Mouse (Mus musculus) CH12.LX (cell line): Measurements from ENCODE around the gene Degs2. TPM values are rescaled to one million over a fixed set of nuclear protein-coding genes. Genes with fewer than 3 reads are reported as not detected.

Experiments
- DNase-seq: peaks from one replicate; pipeline ENCODE4 v3.0.0-alpha.2; 2013; ENCODE audit errors: extremely low read depth
- H3K27ac ChIP-seq: 2 replicates; pipeline ENCODE4 v1.5.1; 2012; ENCODE audit warnings: low read depth, mild to moderate bottlenecking, control low read depth, moderate library complexity; ENCODE audit not compliant: insufficient read depth
- H3K27me3 ChIP-seq: replicated peaks from 2 replicates; pipeline ENCODE3; 2012; ENCODE audit warnings: inconsistent platforms
- H3K36me3 ChIP-seq, 2 experiments: replicated peaks in 1 of 2; 2 replicates each; pipeline versions ENCODE3 to v1.6.1; 2012; ENCODE audit warnings: inconsistent platforms in 1 of 2, low read length in 1 of 2, mild to moderate bottlenecking in 1 of 2, mixed read lengths in 1 of 2, moderate library complexity in 1 of 2; ENCODE audit not compliant: control insufficient read depth in 1 of 2, insufficient read depth in 1 of 2
- H3K4me1 ChIP-seq, 2 experiments: 2 replicates each; pipeline ENCODE4 v1.6.1; 2012; ENCODE audit warnings: inconsistent platforms in 1 of 2, moderate library complexity in 1 of 2; ENCODE audit not compliant: insufficient read depth in 2 of 2, control insufficient read depth in 1 of 2
- H3K4me2 ChIP-seq: 2 replicates; pipeline ENCODE4 v1.6.1; 2012; ENCODE audit warnings: low read depth, mild to moderate bottlenecking, control low read depth; ENCODE audit not compliant: poor library complexity, insufficient read depth, severe bottlenecking
- H3K4me3 ChIP-seq, 3 experiments: fragments of 150-350 bp in 1 of 3; sonication (generic) in 1 of 3; replicated peaks in 1 of 3; 2 replicates each; pipeline versions ENCODE3 to v1.5.1; 2011 to 2012; ENCODE audit warnings: low read depth in 2 of 3, low read length in 2 of 3, mild to moderate bottlenecking in 2 of 3, moderate library complexity in 2 of 3, control low read depth in 1 of 3, improper control_type of control experiment in 1 of 3, inconsistent platforms in 1 of 3, mixed read lengths in 1 of 3; ENCODE audit not compliant: poor library complexity in 1 of 3
- H3K79me2 ChIP-seq: replicated peaks from 2 replicates; pipeline ENCODE4 v1.6.1; 2012; ENCODE audit warnings: mild to moderate bottlenecking, moderate library complexity; ENCODE audit not compliant: control insufficient read depth, poor library complexity, insufficient read depth, severe bottlenecking; ENCODE audit errors: extremely low read depth
- H3K9ac ChIP-seq: 2 replicates; pipeline ENCODE4 v1.6.1; 2012; ENCODE audit warnings: low read depth, mild to moderate bottlenecking, control low read depth, moderate library complexity; ENCODE audit not compliant: insufficient read depth
- H3K9me3 ChIP-seq: replicated peaks from 2 replicates; pipeline ENCODE3; 2012; ENCODE audit warnings: low read length, inconsistent platforms, mixed read lengths
- CHD1 ChIP-seq: IDR thresholded peaks from 2 replicates; pipeline ENCODE4 v1.6.1; 2012; ENCODE audit warnings: low read depth, low read length, improper control_type of control experiment, inconsistent platforms
- CTCF ChIP-seq, 2 experiments: IDR thresholded peaks in 1 of 2; conservative IDR thresholded peaks in 1 of 2; 2 replicates each; pipeline ENCODE4 v1.5.1; 2011 to 2012; ENCODE audit warnings: low read depth in 2 of 2, low read length in 2 of 2, improper control_type of control experiment in 1 of 2, inconsistent platforms in 1 of 2, mild to moderate bottlenecking in 1 of 2, moderate library complexity in 1 of 2
- E2F4 ChIP-seq: IDR thresholded peaks from 2 replicates; pipeline ENCODE4 v1.6.1; 2011; ENCODE audit warnings: low read depth, low read length, improper control_type of control experiment; ENCODE audit not compliant: insufficient replicate concordance
- EP300 ChIP-seq: IDR thresholded peaks from 2 replicates; pipeline ENCODE4 v1.6.1; 2011; ENCODE audit warnings: low read length, improper control_type of control experiment
- ETS1 ChIP-seq: conservative IDR thresholded peaks from 2 replicates; pipeline ENCODE4 v1.6.1; 2012; ENCODE audit warnings: low read depth, mild to moderate bottlenecking, inconsistent platforms, low read length, improper control_type of control experiment, moderate library complexity
- HCFC1 ChIP-seq: IDR thresholded peaks from 2 replicates; pipeline ENCODE4 v1.6.1; 2012; ENCODE audit warnings: low read depth, mild to moderate bottlenecking, inconsistent platforms, low read length, improper control_type of control experiment
- IRF4 ChIP-seq: IDR thresholded peaks from 2 replicates; pipeline ENCODE4 v1.6.1; 2014; ENCODE audit warnings: low read depth, mild to moderate bottlenecking, inconsistent platforms, low read length, improper control_type of control experiment
- KAT2A ChIP-seq: IDR thresholded peaks from 2 replicates; pipeline ENCODE4 v1.6.1; 2012; ENCODE audit warnings: low read length, improper control_type of control experiment, inconsistent platforms; ENCODE audit not compliant: insufficient replicate concordance
- MAFK ChIP-seq: IDR thresholded peaks from 2 replicates; pipeline ENCODE4 v1.6.1; 2011; ENCODE audit warnings: low read length, improper control_type of control experiment; ENCODE audit not compliant: insufficient replicate concordance
- MAZ ChIP-seq: IDR thresholded peaks from 2 replicates; pipeline ENCODE4 v1.6.1; 2012; ENCODE audit warnings: low read depth, mild to moderate bottlenecking, inconsistent platforms, low read length, improper control_type of control experiment, moderate library complexity
- MYC ChIP-seq: IDR thresholded peaks from 2 replicates; pipeline ENCODE4 v1.6.1; 2011; ENCODE audit warnings: low read depth, mild to moderate bottlenecking, improper control_type of control experiment, low read length
- NELFE ChIP-seq: IDR thresholded peaks from 2 replicates; pipeline ENCODE4 v1.6.1; 2011; ENCODE audit warnings: low read depth, low read length, improper control_type of control experiment
- NRF1 ChIP-seq: IDR thresholded peaks from 2 replicates; pipeline ENCODE4 v1.6.1; 2014; ENCODE audit warnings: low read depth, mild to moderate bottlenecking, inconsistent platforms, low read length, improper control_type of control experiment, moderate library complexity
- PAX5 ChIP-seq: IDR thresholded peaks from 2 replicates; pipeline ENCODE4 v1.6.1; 2012; ENCODE audit warnings: low read length, inconsistent platforms, mixed read lengths
- POLR2A ChIP-seq: IDR thresholded peaks from 2 replicates; pipeline ENCODE4 v1.6.1; 2011; ENCODE audit warnings: low read depth, mild to moderate bottlenecking, improper control_type of control experiment, low read length
- POLR2AphosphoS2 ChIP-seq: IDR thresholded peaks from 2 replicates; pipeline ENCODE4 v1.6.1; 2011; ENCODE audit warnings: low read depth, low read length, improper control_type of control experiment
- RAD21 ChIP-seq: IDR thresholded peaks from 2 replicates; pipeline ENCODE4 v1.6.1; 2011; ENCODE audit warnings: low read depth, mild to moderate bottlenecking, low read length, improper control_type of control experiment, moderate library complexity
- SIN3A ChIP-seq: IDR thresholded peaks from 2 replicates; pipeline ENCODE4 v1.6.1; 2012; ENCODE audit warnings: low read length, improper control_type of control experiment, inconsistent platforms
- SMC3 ChIP-seq: IDR thresholded peaks from 2 replicates; pipeline ENCODE4 v1.6.1; 2011; ENCODE audit warnings: low read depth, low read length, improper control_type of control experiment
- TBP ChIP-seq: conservative IDR thresholded peaks from 2 replicates; pipeline ENCODE4 v1.6.1; 2011; ENCODE audit warnings: low read depth, low read length, improper control_type of control experiment
- TCF12 ChIP-seq: IDR thresholded peaks from 2 replicates; pipeline ENCODE4 v1.6.1; 2014; ENCODE audit warnings: low read depth, mild to moderate bottlenecking, inconsistent platforms, low read length, improper control_type of control experiment
- UBTF ChIP-seq: IDR thresholded peaks from 2 replicates; pipeline ENCODE4 v1.6.1; 2012; ENCODE audit warnings: low read depth, mild to moderate bottlenecking, inconsistent platforms, low read length, improper control_type of control experiment, moderate library complexity
- ZKSCAN1 ChIP-seq: IDR thresholded peaks from 2 replicates; pipeline ENCODE4 v1.6.1; 2012; ENCODE audit warnings: low read depth, inconsistent platforms, low read length, improper control_type of control experiment, borderline replicate concordance
- ZMIZ1 ChIP-seq: IDR thresholded peaks from 2 replicates; pipeline ENCODE4 v1.6.1; 2012; ENCODE audit warnings: low read depth, mild to moderate bottlenecking, inconsistent platforms, low read length, improper control_type of control experiment
- dilution Hi-C: fragments of 300-500 bp; cut with MboI; formaldehyde crosslinking; loops from 2 replicates; pipeline ENCODE4 v1.14.3; 2020; ENCODE audit warnings: low sequenced_read_pairs; ENCODE audit not compliant: extremely low pct_unique_long_range_greater_than_20kb, extremely low pct_ligation_motif_present
- in situ Hi-C: fragments of 300-500 bp; cut with MboI; formaldehyde crosslinking; loops from 3 replicates; pipeline ENCODE4 v1.14.3; 2019; ENCODE audit warnings: low sequenced_read_pairs, low pct_ligation_motif_present, low pct_unique_long_range_greater_than_20kb, mixed read lengths
- polyA plus RNA-seq: library from polyadenylated mRNA; unstranded; fragments of >175 nt; gene quantifications from 2 replicates; pipeline ENCODE4 v1.2.1, GENCODE M21; 2012; ENCODE audit warnings: low read depth; ENCODE audit not compliant: insufficient read length
- total RNA-seq, 2 experiments: library from RNA; depleted of rRNA; stranded (reverse); fragments of 300-350 nt in 1 of 2; fragments of >200 nt in 1 of 2; gene quantifications; 2 replicates each; pipeline ENCODE4 v1.2.3; 2012 to 2014

The Degs2 gene
- total and polyA plus RNA-seq, 3 experiments = not detected

- H3K4me3 ChIP-seq = no peak overlapping the region
- H3K27me3 ChIP-seq = no peaks in the 10 kb centered on the region
- no peak overlapping the region for H3K4me2 ChIP-seq
- TF ChIP-seq CTCF (conservative IDR thresholded peaks at IDR 0.05 in 1 of 2, IDR thresholded peaks at IDR 0.05 in 1 of 2; ENCODE audit: low read depth in 2 of 2, low read length in 2 of 2) = no peak
- no peak for TF ChIP-seq E2F4
- TF ChIP-seq CHD1 = no peak
- no peak for TF ChIP-seq MAZ
- no peak for TF ChIP-seq SMC3
- TF ChIP-seq TCF12 = no peak
- TF ChIP-seq NRF1 = no peak
- no peak for TF ChIP-seq ZKSCAN1
- no peak for TF ChIP-seq HCFC1
- TF ChIP-seq POLR2AphosphoS2 = no peak
- no peak for TF ChIP-seq NELFE
- no peak for TF ChIP-seq SIN3A
- no peak for TF ChIP-seq MYC
- no peak for TF ChIP-seq ETS1
- TF ChIP-seq EP300 = no peak
- no peak for TF ChIP-seq IRF4
- TF ChIP-seq POLR2A = no peak
- TF ChIP-seq PAX5 = no peak
- no peak for TF ChIP-seq UBTF
- TF ChIP-seq TBP = no peak
- H3K36me3 ChIP-seq = peaks cover 0 to 49% of the 10 kb centered on the region in 2 experiments
- no peaks in the 10 kb centered on the region for H3K9me3 ChIP-seq
- no peaks in the 10 kb centered on the region for H3K79me2 ChIP-seq
- in situ Hi-C loops = no loop called here
- no peak overlapping the region for H3K27ac ChIP-seq
- H3K4me1 ChIP-seq = no peaks in the 10 kb centered on the region
- dilution Hi-C loops = no loop called here
- DNase-seq = no peak
- no peak overlapping the region for H3K9ac ChIP-seq
Observed at GRCm38 (mm10) chr12:108668606-108669235, 33.4 kb downstream of the Degs2 start.

GRCm38 (mm10) chr12:108657350-108657749 lies 44.8 kb downstream of the Degs2 start:
- no peak overlapping the region for H3K27ac ChIP-seq
- in situ Hi-C loops = no loop called here
- peaks cover 0 to 71% of the 10 kb centered on the region in 2 experiments for H3K36me3 ChIP-seq
- dilution Hi-C loops = no loop called here
- no peaks in the 10 kb centered on the region for H3K27me3 ChIP-seq
- H3K79me2 ChIP-seq = no peaks in the 10 kb centered on the region
- no peak overlapping the region for H3K4me2 ChIP-seq
- no peaks in the 10 kb centered on the region for H3K9me3 ChIP-seq
- H3K4me3 ChIP-seq = no peak overlapping the region
- H3K4me1 ChIP-seq = peaks cover 0 to 23% of the 10 kb centered on the region in 2 experiments; a peak in 2 of 4 replicates
- peak; percentile 49 for DNase-seq
- no peak overlapping the region for H3K9ac ChIP-seq
- no peak for TF ChIP-seq SIN3A
- TF ChIP-seq ZMIZ1 = no peak
- no peak for TF ChIP-seq KAT2A
- no peak for TF ChIP-seq TBP
- TF ChIP-seq NRF1 = no peak
- TF ChIP-seq CTCF (conservative IDR thresholded peaks at IDR 0.05 in 1 of 2, IDR thresholded peaks at IDR 0.05 in 1 of 2; ENCODE audit: low read depth in 2 of 2, low read length in 2 of 2) = peak; percentile 47 to 73; a peak in 3 of 4 replicates
- TF ChIP-seq MAFK = no peak
- peak; percentile 64 for TF ChIP-seq SMC3
- no peak for TF ChIP-seq ETS1
- peak; percentile 49 for TF ChIP-seq RAD21
- no peak for TF ChIP-seq MAZ
